Mouse (Mus musculus) frontal cortex, adult 2 months (tissue): ENCODE results near the gene Ect2l. TPM values are rescaled to one million over a fixed set of nuclear protein-coding genes. Genes with fewer than 3 reads are reported as not detected.

Source experiments
- DNase-seq, 2 experiments: peaks; one replicate each; pipeline ENCODE4 v3.0.0; 2022; ENCODE audit warnings: low spot score in 1 of 2; ENCODE audit errors: extremely low spot score in 1 of 2
- polyA plus RNA-seq: library from polyadenylated mRNA; depleted of rRNA; stranded (reverse); fragments of >200 nt; gene quantifications from 2 replicates; pipeline ENCODE4 v1.2.3, GENCODE M21; 2012; rRNA removed

Gene Ect2l
- polyA plus RNA-seq, result 0.42 and 0.46 TPM in 2 replicates

DNA sequence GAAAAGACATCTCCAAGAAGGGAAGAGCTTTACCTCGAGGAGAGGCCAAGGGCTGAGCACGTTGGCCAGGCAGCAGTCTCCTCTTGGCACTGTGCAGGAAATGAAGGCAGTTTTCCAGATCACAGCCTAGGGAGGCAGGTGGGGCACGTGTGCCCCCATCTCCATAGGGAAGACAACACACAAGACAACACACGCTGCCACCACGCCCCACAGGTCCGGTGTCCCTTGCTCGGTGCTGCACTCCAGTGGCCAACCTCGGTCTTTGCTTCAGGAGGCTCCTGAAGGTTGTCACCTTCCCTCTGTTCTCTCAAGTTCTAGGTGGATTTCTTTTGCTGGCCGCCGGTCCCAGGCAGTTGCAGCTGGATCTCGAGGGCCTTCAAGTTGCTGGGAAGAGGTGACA, at the start of gene Ect2l:
TSS of gene Ect2l (minus strand) at position 165 of the 400 bp plus-strand sequence.
- DNase-seq, result peak in 1 of 2 experiments; percentile 17

DNA sequence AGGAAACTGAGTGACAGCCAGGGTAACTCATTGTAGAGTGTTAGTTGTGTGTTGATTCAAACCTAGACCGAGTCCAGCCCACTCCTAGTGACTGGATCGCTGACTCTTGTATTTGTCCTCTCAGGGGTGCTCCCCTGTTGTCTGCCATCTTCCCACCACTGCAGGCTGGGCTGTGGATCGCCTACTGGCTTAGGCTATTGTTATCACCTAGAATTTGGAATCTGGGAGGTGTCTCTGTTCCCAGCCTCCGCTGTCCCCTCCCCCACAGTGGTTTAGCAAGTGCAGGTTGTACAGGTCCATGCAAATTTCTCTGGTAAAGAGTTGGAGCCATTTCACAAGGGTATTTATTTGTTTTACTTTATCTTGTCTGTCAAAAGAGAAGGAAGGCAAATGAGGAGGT, 40.7 kb upstream of the Ect2l start:
- no peak for DNase-seq

DNA sequence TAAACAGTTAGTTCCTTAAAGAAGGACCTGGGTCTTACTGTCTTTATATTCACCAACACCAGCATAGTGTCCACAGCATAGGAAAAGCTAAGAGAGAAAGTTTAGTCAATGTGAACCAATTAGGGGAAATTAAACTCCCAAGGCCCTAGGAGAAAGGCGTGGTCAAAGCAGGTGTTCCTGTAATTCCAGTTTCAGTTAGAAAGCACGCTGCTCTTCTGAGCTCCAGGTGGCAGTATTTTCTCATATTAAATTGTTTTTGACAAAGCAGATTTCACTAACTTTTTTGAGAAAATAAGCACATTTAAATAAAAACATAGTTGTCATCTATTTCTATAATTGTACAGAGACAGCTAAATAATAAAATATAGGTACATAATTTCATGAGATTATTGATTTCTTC, 32.9 kb upstream of the Ect2l start:
- DNase-seq, result peak in 1 of 2 experiments; percentile 11

DNA sequence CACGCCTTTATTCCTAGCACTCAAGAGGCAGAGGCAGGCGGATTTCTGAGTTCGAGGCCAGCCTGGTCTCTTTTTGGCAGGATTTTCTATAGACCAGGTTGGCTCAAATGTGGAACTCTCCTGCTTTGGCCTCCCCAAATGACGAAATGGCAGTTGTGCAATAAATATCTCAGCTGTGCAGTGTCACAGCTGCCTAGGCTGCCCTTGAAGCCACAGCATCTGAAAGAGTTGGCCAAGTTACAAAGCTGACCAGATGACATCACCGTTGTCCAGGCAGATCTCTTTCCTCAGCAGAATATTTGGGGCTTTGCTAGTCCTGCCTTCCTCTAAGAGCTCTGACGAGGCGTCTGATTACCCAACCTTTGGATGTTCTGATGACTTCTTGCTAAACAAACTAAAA, 26.5 kb upstream of the Ect2l start:
- DNase-seq, result no peak

DNA sequence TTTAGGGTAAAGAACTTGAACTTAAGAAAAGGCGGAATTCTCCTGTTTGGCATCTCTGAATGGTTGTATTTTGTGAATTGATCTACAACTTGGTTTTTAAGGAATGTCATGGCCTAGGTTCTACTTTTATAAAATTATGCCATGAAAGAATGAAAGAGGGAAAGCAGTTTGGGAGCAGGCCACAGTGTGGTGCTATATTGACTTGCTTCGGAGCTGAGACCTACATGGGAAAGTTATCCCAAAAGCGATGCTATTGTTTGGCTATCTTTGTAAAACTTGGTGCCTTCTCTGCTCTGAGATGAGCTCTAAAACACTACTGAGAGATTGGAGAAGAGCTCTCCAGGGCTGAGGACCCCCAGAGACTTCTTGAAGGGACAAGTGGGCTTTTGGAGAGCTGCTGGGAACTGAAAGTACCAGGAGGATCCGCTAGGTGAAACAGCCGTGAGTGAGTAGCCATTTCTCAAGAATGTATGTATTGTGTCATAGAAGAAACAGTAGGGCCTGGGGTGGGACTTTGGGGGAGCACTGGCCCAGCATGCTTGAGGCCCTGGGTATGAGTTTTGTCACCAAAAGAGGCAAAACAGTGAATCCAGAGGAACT, 25.7 kb upstream of the Ect2l start:
- DNase-seq, result no peak

DNA sequence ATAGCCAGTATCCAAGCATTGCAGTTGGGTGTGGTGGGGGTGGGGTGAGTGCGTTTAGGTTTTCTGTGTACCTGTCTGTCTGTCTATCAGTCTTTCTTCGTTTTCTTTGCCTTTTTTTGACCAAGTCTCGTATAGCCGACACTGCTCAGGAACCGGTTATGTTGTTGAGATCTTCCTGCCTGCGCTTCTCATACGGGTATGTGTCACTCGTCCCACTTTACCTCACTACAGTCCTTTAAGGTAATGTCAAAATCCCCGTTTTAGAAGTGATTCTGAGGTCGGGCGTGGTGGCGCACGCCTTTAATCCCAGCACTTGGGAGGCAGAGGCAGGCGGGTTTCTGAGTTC, 24.7 kb upstream of the Ect2l start:
- DNase-seq, result no peak

DNA sequence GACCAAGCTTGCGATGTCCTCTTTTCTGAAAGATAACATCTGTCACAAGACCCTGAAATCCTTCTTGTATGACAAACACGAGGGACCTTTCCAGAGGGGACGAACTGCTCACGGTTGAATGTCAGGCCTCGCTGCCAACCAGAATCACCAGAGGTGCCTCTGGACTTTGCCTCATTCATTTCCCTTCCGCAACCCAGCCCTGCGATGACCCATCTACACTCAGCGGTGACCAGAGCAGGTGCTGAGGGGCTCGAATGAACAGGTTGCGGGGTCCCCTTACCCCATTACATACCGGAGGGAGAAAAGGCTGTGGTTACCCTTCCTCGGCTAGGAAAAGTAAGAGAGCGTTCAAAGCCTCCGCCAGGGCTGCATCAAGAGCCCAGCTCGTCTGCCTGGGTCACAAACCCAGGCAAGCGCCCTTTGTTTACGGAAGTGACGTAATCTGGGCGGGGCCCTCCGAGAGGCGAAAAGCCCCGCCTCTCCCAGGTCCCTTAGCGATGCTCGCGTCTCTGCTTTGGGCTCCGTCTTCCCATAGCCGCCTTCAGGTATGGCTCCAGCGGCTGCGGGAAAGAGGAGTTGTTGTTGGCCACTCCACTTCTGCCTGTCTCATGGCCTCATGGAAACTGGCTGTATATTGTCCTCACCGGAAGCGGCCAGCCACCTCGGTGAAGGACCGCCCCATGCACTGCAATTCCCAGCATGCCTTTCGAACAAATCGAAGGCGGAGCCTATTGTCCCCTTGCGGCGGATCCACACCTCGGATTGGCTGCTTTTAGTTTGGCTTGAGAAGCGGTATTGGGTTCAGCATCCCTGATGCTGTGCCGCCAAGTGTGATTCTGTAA, 24.1 kb upstream of the Ect2l start, which contains the start of gene Ccdc28a:
TSS of gene Ccdc28a (minus strand) at position 439 of the 842 bp plus-strand sequence.
- peak; percentile 93 to 96 for DNase-seq

DNA sequence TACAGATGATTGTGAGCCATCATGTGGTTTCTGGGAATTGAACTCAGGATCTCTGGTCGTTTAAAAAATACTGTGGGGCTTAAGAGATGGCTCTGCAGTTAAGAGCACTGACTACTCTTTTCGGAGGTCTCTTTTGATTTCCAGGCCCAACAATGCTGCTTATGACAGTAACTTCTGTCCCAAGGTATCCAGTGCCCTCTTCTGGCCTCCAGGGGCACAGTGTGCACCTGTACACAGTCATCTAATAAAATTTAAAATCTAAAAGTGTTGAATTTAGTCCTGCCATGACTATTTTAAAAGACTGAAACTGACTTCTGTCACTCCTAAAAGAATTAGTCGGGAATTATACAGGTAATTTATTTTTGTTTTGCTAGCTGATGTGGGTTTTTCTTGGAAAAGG, 23.2 kb upstream of the Ect2l start:
- no peak for DNase-seq

DNA sequence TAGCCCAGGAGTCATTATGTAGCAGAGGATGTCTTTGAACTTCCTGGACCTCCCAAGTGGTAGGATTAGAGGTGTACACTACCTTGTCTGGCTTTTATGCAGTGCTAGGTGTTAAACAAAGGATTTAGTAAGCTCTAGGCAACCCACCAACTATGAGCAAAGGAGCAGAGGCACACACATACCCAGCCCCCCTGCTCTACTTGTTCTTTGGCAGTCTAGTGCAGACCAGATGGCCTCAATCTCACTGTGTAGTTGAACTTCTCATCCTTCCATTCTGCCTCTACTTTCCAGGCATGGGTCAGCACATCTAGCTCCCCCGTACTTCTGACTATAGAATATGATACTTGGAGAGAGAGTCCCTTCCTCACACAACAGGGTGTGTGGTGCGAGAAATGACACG, 13.7 kb upstream of the Ect2l start:
- peak in 1 of 2 experiments; percentile 13 for DNase-seq

DNA sequence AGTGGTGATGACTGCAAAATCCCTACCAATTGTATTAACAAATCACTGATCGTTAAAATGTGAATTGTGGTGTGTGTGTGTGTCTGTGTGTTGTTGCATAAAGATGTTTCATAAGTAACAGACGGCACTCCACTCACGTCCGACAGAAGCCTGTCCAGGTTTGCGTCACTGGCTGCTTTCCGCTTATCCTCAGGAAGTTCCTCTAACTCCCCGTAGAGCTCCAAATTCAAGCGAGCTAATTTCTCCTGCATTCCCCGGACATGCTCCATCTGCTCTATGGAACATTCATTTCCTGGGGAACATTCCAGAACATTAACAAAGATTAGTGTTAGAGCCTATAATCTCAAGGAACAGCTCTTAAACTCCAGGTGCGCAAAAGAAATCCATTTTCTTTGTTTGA, 8.7 kb upstream of the Ect2l start:
- no peak for DNase-seq

DNA sequence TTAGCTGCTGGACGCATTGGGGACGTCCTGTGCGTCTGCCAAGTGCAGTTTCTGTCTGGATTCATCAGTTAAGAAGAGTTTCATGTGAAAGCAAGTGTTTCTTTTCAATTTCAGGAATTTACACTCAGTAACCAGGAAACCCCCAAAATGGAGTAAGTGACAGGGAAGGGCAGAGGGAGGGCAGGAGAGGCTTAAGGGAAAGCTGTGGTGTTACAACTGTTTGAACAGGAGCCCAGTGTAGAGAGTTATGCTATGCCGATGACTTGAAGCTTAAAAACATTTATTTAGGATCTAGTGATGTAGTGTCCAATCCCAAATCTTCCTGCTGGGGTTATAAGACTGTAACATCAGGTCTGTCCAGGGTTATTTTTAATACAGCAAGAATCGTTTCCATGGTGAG, 3.4 kb upstream of the Ect2l start:
- no peak for DNase-seq

DNA sequence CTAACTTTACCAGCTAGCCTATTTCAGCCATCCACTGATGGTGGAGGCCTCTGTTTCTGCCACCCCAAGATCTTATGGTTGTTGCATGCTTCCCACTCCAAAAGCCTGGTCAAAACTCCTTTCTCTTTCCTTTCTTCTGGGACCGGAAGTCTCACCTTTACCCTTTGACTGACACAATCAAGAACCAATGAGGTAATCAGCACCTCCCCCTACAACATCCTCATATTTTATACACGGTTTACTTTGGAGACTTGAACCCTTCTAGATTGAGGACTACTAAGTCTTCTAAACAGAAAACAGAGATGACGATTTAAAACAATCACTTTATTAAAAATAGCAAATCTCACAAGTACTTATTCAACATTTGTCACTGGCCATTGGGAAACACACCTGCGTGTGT, 2.7 kb upstream of the Ect2l start:
- no peak for DNase-seq

DNA sequence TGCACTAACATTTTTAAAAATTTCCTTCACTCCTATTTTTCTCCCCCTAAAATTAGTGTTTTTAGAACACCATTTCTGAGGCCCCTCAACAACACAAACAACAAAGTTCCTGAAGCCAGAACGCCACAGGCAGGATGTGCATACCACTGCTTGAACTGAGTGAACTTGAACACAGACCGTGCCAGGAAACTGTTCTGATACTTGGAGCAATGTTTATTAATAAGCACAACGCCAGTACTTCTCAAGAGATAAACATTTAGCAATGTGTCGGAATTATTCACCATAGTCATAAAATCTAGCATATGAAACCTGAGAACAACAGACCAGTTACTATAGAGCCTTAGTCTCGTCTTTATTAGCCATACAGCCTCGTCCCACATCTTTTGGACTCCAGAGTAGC, 571 bp downstream of the Ect2l start:
- no peak for DNase-seq

DNA sequence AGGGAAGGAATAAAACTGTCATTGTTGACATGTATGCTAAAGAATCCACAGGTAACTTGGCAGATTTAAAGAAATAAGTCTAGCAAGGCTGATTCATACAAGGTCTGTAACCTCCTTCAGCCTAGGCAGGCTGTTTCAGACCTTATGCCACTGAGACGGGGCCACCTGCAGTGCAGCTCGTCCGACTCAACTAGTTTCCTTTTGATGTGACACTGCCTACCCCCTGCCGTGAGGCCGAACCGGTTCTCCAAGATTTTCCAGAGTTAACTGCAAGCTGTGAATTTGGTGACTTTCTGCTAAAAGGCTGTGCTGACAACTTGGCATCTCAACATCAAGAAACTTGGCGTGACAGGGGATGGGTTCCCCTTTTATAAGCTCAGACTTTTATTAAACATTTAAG, 6.6 kb downstream of the Ect2l start:
- no peak for DNase-seq

DNA sequence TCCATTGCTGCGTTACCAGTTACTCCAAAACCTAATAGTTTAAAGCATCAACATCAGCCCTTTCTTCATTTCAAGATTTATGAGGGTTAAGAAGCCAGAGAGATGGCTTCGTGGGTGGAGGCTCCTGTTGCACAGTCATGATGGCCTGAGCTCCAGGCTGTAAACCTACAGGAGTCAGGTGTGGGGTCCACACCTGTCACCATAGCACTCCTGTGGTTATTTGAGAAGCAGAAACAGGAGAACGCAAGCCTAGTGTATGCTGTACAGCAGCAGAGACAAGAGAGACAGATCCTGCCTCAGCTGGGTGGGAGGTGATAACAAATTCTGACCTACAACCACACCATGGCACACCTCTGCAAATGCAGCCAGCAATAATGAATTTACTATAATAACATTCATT, 8.3 kb downstream of the Ect2l start:
- DNase-seq, result no peak

DNA sequence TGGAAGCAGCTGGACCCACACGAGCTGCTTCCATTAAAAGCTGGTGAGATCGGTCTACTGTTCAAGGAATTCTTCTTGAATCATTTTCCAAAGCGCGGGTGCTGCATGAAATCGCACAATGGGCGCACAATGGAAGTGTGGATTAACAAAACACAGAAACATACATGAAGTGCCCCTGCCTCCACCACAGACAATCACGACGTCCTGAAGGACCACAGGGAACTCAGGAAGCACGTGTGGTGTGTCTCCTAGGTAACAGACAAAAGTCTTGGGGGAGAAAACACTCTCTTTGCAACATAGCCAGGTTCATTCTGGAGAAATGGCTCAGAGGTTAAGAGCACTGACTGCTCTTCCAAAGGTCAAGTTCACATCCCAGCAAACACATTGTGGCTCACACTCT, 10.0 kb downstream of the Ect2l start:
- no peak for DNase-seq

DNA sequence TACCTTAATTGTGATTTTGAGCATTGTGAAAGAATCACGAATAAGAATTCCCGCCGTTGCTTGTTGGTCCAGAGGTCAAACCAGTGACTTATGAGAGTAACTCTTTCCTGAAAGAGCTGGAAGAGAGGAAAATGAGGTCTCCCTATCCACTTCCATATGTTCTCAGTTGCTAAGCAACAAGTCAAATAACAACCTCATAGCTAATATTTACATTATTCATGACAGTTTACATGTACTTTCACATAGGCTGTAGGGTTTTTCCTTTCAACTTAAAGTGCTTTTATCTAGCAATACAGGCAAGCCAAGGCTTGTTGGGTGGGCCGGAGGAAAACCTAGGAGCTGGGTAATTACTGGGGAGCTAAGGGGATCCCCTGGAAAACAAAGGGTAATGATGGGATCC, 10.8 kb downstream of the Ect2l start:
- DNase-seq, result no peak

DNA sequence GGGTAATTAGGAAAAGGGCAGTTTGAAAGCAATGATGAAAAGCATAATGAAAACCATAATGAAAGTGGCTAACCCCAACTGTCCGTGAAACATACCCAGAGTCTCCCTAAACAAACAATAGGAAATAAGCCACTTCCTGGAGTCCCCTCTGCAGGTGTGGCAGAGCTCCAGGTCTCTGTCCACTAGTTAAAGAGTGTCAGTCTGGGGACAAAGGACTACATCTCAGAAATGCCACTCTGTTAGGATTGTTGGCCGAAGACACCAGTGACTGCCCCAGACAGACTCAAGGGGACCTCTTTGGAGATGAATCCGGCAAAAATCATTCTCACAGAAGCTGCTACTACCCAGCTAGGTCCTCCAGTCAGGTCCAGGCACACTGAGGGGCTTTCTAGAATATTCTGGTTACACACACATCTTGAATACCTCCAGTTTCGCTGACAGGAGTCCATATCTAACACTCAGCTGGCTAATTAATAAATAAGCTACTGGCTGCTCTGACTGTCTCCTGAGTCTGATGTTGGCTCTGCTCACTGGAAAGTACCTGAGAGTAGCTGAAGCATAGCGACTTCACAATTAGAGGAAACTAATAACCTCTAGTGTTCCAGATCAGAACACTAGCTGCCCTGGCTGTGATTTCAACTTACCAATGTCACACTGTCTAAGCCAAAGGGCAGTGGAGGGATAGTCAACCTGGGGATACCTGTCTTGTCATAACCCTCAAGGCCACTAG, 12.2 kb downstream of the Ect2l start:
- DNase-seq, result no peak

DNA sequence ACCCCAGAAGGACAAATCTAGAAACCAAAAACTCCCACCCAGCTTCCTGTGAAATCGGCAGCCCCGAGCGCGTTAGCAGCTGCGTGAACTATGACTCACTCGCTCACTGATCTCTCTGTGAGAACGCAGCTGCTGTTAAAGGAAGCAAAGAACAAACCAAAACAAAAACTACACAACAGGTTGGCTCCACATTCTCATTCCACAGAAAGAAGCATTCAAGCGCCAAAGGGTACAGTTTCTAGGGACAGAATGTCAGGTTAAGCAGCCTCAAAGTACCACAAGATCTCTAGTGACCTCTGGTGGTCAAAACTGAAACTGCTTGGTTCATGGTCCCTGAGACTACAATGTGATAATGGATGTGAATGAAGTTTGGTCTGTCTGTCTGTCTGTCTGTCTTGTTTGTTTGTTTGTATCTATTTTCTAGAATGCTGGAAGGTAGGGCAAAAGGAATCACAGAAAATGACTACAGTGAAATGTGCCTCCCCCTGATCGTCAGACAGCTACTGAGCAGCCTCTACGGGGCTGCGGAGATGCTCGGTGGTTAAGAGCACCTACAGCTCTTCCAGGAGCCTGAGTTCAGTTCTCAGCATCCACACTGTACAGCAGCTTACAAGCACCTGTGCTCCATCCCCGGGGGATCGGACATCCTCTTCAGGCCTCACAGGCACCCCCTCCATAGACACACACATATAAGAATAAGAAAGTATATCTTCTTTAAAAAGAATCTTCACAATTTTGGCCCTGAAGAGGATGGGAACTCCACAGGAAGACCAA, 13.3 kb downstream of the Ect2l start:
- peak; percentile 63 to 93 for DNase-seq

DNA sequence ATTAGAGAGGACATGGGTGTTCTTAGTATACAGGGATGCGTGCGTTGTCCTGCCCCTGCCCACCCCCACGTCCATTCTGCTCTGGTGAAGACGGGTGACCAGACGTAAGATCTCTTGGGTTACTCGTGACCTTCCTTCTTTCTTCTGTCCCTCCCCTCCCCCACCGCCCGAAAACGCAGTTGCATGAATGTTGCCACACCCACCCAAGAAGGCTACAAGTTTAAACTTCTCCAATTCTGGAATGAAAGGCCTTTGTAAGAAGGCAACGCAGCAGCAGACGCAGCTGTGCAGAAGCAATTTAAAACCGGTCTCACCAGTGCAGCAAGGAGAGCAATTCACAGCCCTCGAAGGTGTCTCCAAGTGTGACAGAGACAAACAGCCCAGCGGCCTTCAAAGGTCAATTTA, 16.0 kb downstream of the Ect2l start:
- DNase-seq, result no peak

DNA sequence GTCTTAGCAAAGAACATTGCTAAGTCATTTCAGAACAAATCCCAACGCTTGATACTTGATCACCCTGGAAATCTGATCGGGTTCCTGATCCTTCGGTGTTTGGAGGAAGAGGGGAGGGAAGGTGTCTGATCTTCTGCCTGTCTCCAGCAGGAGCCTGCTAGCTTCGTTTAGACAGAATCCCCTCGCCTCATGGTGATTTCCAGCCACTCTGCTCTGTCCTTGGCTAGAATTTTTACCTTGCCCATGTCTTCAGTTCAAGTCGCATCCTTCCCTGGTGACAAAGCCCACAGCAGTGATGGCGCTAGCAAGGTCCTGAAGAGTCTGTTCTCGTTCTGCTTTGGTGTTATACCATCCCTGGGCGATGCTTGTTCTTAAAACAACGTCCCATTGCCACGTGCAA, 16.5 kb downstream of the Ect2l start:
- no peak for DNase-seq
